Mouse (Mus musculus): Measurements from ENCODE around the gene Camk1. TPM values are rescaled to one million over a fixed set of nuclear protein-coding genes. Genes with fewer than 3 reads are reported as not detected.

Camk1 gene
- polyA plus RNA-seq, 1 experiment from 2014 or later: 78.0 TPM

DNA sequence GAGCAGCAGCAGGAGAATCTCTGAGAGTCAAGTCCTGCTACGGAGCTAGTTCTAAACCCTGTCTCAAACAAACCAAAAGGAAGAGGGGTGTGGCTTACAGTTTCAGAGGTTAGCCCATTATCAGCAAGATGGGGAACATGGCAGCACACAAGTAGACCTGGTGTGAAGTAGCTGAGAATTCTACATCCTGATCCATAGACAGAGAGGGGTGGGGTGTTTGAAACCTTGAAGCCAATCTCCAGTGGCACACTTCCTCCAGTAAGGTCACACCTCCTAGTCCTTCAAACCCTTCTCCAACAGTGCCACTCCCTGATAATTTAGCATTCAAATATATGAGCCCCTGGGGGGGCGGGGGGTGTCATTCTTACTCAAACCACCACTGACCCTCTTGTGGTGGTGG lies 47.7 kb downstream of the Camk1 start:
- Histone ChIP-seq H3K27ac (replicated peaks) (no peak overlapping the region), H3K36me3 (no peaks in the 10 kb centered on the region), H3K9me3 (no peaks in the 10 kb centered on the region), H3K27me3 (no peaks in the 10 kb centered on the region), H3K4me3 (no peak overlapping the region), H3K9ac (no peak overlapping the region), H3K4me1 (replicated peaks) (no peaks in the 10 kb centered on the region), H3K4me2 (no peak overlapping the region)
- ATAC-seq (ENCODE audit: low read depth): no peak
- 77% methylated on average over 2 of the region's 2 CpGs for WGBS

DNA sequence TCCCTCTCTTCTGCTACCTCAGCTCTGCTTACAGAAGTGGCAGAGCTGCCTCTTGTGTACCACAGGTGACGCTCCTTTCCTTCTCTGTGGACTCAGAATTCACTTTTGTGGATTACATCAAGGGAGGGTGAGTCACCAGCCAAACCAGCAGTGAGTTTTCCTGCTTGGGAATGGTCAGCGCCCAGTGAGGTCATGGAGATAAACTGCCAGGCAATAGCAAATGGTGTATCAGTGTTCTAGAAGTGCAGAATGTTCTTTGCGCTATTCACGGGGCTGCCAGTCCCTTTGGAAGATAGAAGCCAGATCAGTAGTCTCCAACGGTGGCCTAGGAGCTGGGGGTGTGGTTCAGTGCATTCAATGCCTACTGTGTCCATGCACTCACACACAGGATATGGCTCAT lies 50.8 kb downstream of the Camk1 start:
- Histone ChIP-seq H3K9ac (no peak overlapping the region), H3K36me3 (no peaks in the 10 kb centered on the region), H3K4me3 (no peak overlapping the region), H3K27ac (replicated peaks) (no peak overlapping the region), H3K27me3 (no peaks in the 10 kb centered on the region), H3K4me2 (no peak overlapping the region), H3K4me1 (replicated peaks) (no peaks in the 10 kb centered on the region), H3K9me3 (no peaks in the 10 kb centered on the region)
- ATAC-seq (ENCODE audit: low read depth): no peak
- 72% methylated on average over 5 of the region's 5 CpGs for WGBS

DNA sequence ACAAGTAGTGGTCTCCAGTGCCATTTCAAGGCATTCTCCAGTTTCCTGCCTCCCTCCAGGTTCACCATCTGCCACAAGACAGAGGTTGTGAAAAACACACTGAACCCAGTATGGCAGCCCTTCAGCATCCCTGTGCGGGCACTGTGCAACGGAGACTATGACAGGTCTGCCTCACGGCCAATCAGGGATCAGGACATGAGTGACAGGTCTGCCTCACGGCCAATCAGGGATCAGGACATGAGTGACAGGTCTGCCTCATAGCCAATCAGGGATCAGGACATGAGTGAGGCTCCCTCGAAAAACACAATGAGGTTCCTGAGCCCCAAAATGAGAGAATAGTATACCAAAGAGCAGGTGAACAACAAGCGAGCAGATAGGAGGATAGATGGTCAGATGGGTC lies 53.4 kb downstream of the Camk1 start:
- no peaks in the 10 kb centered on the region for H3K36me3 ChIP-seq
- H3K9ac ChIP-seq: no peak overlapping the region
- H3K4me1 ChIP-seq (replicated peaks): no peaks in the 10 kb centered on the region
- H3K4me3 ChIP-seq: no peak overlapping the region
- no peak for ATAC-seq (ENCODE audit: low read depth)
- peaks cover 3% of the 10 kb centered on the region; the same call in 1 of the 2 replicates for H3K27me3 ChIP-seq
- 71% methylated on average over 6 of the region's 6 CpGs for WGBS
- H3K27ac ChIP-seq (replicated peaks): no peak overlapping the region
- no peak overlapping the region for H3K4me2 ChIP-seq
- no peaks in the 10 kb centered on the region for H3K9me3 ChIP-seq

DNA sequence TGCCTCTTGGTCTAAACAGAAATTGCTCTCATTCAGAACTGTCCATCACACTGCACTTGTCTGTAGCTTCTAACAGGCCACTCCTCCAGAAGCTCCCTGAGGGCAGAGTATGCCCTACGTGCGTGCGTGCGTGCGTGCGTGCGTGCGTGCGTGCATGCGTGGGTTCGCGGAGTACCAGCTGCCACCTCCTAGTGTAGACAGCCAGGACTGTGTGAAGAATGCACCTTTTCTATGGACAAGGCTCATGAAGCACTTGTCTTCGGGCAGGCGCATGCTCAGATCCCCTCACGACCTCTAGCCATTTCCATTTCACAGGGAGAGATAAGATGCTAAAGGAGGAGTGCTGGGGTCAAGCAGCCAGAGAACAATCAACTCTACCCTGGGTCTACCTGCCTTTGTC lies 54.4 kb downstream of the Camk1 start:
- no peak for ATAC-seq (ENCODE audit: low read depth)
- Histone ChIP-seq H3K4me1 (replicated peaks) (no peaks in the 10 kb centered on the region), H3K27ac (replicated peaks) (no peak overlapping the region), H3K27me3 (peaks cover 13% of the 10 kb centered on the region), H3K4me2 (no peak overlapping the region), H3K9me3 (no peaks in the 10 kb centered on the region), H3K9ac (no peak overlapping the region), H3K36me3 (no peaks in the 10 kb centered on the region), H3K4me3 (no peak overlapping the region)
- WGBS: 90% methylated on average over 15 of the region's 15 CpGs

DNA sequence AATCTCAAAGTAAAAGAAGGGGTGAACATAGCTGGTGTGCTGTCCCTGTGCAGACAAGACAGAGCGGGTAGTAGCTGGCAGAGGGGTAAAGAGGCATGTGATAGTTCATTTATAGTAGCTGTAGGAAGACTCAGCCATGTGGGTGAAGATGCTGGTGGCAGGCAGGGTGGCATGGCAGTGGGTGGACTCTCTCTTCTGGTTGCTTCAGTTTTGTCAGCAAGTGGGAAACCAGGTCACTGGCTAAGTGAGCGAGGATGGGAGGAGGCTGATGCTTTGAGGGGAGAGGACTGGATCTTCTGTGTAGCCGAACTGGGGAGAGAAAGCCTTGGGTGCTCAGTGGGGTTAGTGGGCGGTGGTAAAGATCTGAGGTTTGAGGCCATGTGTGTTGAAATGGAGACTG lies 56.5 kb downstream of the Camk1 start:
- H3K4me1 ChIP-seq (replicated peaks): peaks cover 10% of the 10 kb centered on the region
- H3K27ac ChIP-seq (replicated peaks): no peak overlapping the region
- 78% methylated on average over 4 of the region's 4 CpGs for WGBS
- H3K9ac ChIP-seq: no peak overlapping the region
- peaks cover 34% of the 10 kb centered on the region for H3K27me3 ChIP-seq
- no peak for ATAC-seq (ENCODE audit: low read depth)
- H3K4me2 ChIP-seq: no peak overlapping the region
- no peaks in the 10 kb centered on the region for H3K9me3 ChIP-seq
- H3K36me3 ChIP-seq: no peaks in the 10 kb centered on the region
- H3K4me3 ChIP-seq: no peak overlapping the region

DNA sequence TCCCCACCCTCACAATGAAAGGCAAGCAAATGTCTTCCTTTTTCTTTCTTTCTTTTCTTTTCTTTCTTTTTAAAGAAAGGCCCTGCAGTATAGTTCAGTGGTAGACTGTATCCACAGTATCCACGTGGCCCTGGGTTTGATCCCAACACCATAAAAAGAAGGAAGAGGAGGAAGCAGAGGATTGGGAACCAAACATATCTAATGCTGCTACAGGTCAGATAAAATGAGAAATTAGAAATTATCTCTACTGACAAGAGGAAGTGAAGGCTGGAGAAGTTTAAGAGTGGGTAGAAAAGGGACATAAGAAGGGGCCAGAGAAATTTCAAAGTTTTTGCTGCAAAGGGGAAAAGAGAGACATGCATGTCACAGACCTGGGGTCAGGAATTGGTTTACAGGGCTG lies 57.5 kb downstream of the Camk1 start:
- Histone ChIP-seq H3K4me2 (no peak overlapping the region), H3K4me1 (replicated peaks) (peaks cover 18% of the 10 kb centered on the region), H3K27me3 (peaks cover 43% of the 10 kb centered on the region), H3K27ac (replicated peaks) (no peak overlapping the region), H3K9ac (no peak overlapping the region), H3K36me3 (no peaks in the 10 kb centered on the region), H3K4me3 (no peak overlapping the region), H3K9me3 (no peaks in the 10 kb centered on the region)
- no peak for ATAC-seq (ENCODE audit: low read depth)
- 67% methylated on average over 1 of the region's 1 CpGs for WGBS

DNA sequence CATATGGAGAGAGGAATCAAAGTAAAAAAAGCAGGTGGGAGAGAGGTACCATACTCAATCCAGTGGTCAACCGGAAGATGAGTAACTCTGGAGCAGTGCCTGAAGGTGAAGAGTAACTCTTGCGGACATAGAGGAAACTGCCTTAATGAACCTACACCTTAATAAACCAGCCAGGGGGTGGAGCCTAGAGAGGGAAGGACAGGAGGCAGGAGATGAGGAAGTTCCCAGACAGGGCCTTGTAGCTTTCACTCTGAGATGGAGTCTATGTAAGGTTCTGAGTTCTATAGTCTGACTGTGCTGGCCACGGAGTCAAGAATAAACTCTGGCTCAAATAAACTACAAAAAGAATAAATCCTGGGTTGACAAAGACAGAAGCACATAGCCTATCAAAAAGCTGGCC lies 58.9 kb downstream of the Camk1 start:
- Histone ChIP-seq H3K36me3 (peaks cover 9% of the 10 kb centered on the region; the same call in 1 of the 2 replicates), H3K9ac (no peak overlapping the region), H3K27ac (replicated peaks) (no peak overlapping the region), H3K4me3 (no peak overlapping the region), H3K9me3 (no peaks in the 10 kb centered on the region), H3K4me2 (no peak overlapping the region), H3K4me1 (replicated peaks) (peaks cover 18% of the 10 kb centered on the region), H3K27me3 (peaks cover 51% of the 10 kb centered on the region)
- no peak for ATAC-seq (ENCODE audit: low read depth)
- 79% methylated on average over 3 of the region's 3 CpGs for WGBS

Other genes starting within 250 kb of the Camk1 start
- 47.1 and 49.3 TPM in 2 replicates for gene Lhfpl4, start 148.6 kb downstream of the Camk1 start, polyA plus RNA-seq (2015; fragmentation: Nextera tagmentation; extraction: Ambion mirVana)
- gene Mtmr14, start 106.1 kb downstream of the Camk1 start, polyA plus RNA-seq (2015; fragmentation: Nextera tagmentation; extraction: Ambion mirVana): 36.8 and 37.0 TPM in 2 replicates
- 0.31 and 0.58 TPM in 2 replicates for gene Cpne9, start 61.7 kb downstream of the Camk1 start, polyA plus RNA-seq (2015; fragmentation: Nextera tagmentation; extraction: Ambion mirVana)
- 16.7 and 16.8 TPM in 2 replicates for gene Brpf1, start 36.8 kb downstream of the Camk1 start, polyA plus RNA-seq (2015; fragmentation: Nextera tagmentation; extraction: Ambion mirVana)
- 9.0 and 10.2 TPM in 2 replicates for gene Ogg1, start 17.0 kb downstream of the Camk1 start, polyA plus RNA-seq (2015; fragmentation: Nextera tagmentation; extraction: Ambion mirVana)
- 63.8 and 64.5 TPM in 2 replicates for gene Tada3, start 33.9 kb upstream of the Camk1 start, polyA plus RNA-seq (2015; fragmentation: Nextera tagmentation; extraction: Ambion mirVana)
- 375 and 421 TPM in 2 replicates for gene Arpc4, start 34.1 kb upstream of the Camk1 start, polyA plus RNA-seq (2015; fragmentation: Nextera tagmentation; extraction: Ambion mirVana)
- 9.9 and 11.3 TPM in 2 replicates for gene Ttll3, start 45.3 kb upstream of the Camk1 start, polyA plus RNA-seq (2015; fragmentation: Nextera tagmentation; extraction: Ambion mirVana)
- gene Rpusd3, start 75.4 kb upstream of the Camk1 start, polyA plus RNA-seq (2015; fragmentation: Nextera tagmentation; extraction: Ambion mirVana): 19.2 and 19.7 TPM in 2 replicates
- gene Cidec, start 91.8 kb upstream of the Camk1 start, polyA plus RNA-seq (2015; fragmentation: Nextera tagmentation; extraction: Ambion mirVana): not detected in 2 replicates
- 91.8 and 95.8 TPM in 2 replicates for gene Jagn1, start 98.6 kb upstream of the Camk1 start, polyA plus RNA-seq (2015; fragmentation: Nextera tagmentation; extraction: Ambion mirVana)
- 0.37 and 0.38 TPM in 2 replicates for gene Il17re, start 114.5 kb upstream of the Camk1 start, polyA plus RNA-seq (2015; fragmentation: Nextera tagmentation; extraction: Ambion mirVana)
- gene Il17rc, start 127.4 kb upstream of the Camk1 start, polyA plus RNA-seq (2015; fragmentation: Nextera tagmentation; extraction: Ambion mirVana): 2.1 and 2.9 TPM in 2 replicates
- 78.9 and 79.0 TPM in 2 replicates for gene Creld1, start 139.3 kb upstream of the Camk1 start, polyA plus RNA-seq (2015; fragmentation: Nextera tagmentation; extraction: Ambion mirVana)
- 5.2 and 5.6 TPM in 2 replicates for gene Prrt3, start 157.9 kb upstream of the Camk1 start, polyA plus RNA-seq (2015; fragmentation: Nextera tagmentation; extraction: Ambion mirVana)
- 103 and 108 TPM in 2 replicates for gene Emc3, start 187.7 kb upstream of the Camk1 start, polyA plus RNA-seq (2015; fragmentation: Nextera tagmentation; extraction: Ambion mirVana)
- gene Fancd2, start 187.7 kb upstream of the Camk1 start, polyA plus RNA-seq (2015; fragmentation: Nextera tagmentation; extraction: Ambion mirVana): 1.8 and 2.1 TPM in 2 replicates